Mouse (Mus musculus) midbrain, embryonic 13.5 days (tissue): ENCODE data around the gene Idh1. TPM values are rescaled to one million over a fixed set of nuclear protein-coding genes. Genes with fewer than 3 reads are reported as not detected.

Source experiments
- ATAC-seq: fragments of 200-750 bp; cut with Nextera tagmentation; 2 replicates; pipeline ENCODE4 v1.8.0; 2017; ENCODE audit warnings: mild to moderate bottlenecking, moderate TSS enrichment, moderate library complexity
- H3K27ac ChIP-seq: fragments of 300-500 bp; sonication (generic); 2 replicates; pipeline ENCODE4 v1.5.1; 2015; ENCODE audit warnings: inconsistent platforms, mild to moderate bottlenecking, moderate library complexity
- H3K27me3 ChIP-seq: fragments of 300-500 bp; sonication (generic); 2 replicates; pipeline ENCODE4 v1.6.1; 2015; ENCODE audit warnings: mild to moderate bottlenecking, inconsistent platforms
- H3K36me3 ChIP-seq: fragments of 300-500 bp; sonication (generic); 2 replicates; pipeline ENCODE4 v1.6.1; 2015; ENCODE audit warnings: mild to moderate bottlenecking, inconsistent platforms
- H3K4me1 ChIP-seq: fragments of 300-500 bp; sonication (generic); replicated peaks from 2 replicates; pipeline ENCODE4 v1.6.1; 2015; ENCODE audit warnings: inconsistent platforms
- H3K4me2 ChIP-seq: fragments of 300-500 bp; sonication (generic); replicated peaks from 2 replicates; pipeline ENCODE4 v1.6.1; 2015; ENCODE audit warnings: moderate library complexity, mild to moderate bottlenecking, inconsistent platforms
- H3K4me3 ChIP-seq: fragments of 300-500 bp; sonication (generic); replicated peaks from 2 replicates; pipeline ENCODE4 v1.5.1; 2015; ENCODE audit warnings: mild to moderate bottlenecking, inconsistent platforms
- H3K9ac ChIP-seq: fragments of 300-500 bp; sonication (generic); replicated peaks from 2 replicates; pipeline ENCODE4 v1.6.1; 2015; ENCODE audit warnings: mild to moderate bottlenecking, inconsistent platforms
- H3K9me3 ChIP-seq: fragments of 300-500 bp; sonication (generic); 2 replicates; pipeline ENCODE4 v1.6.1; 2016; ENCODE audit warnings: mild to moderate bottlenecking, inconsistent platforms
- WGBS: fragments of 180-500 bp; shearing (Covaris S2); methylation state at CpG from one replicate; pipeline ENCODE4 v1.1.7; 2015; 5-methylcytosine and 5-hydroxymethylcytosine counted together
- polyA plus RNA-seq: library from polyadenylated mRNA; unstranded; fragments of >200 nt; fragmentation: Nextera tagmentation; extraction: Ambion mirVana; gene quantifications from 2 replicates; pipeline ENCODE4 v1.2.1, GENCODE M21; 2015

Gene Idh1
- polyA plus RNA-seq, 1 experiment from 2014 or later, result 517 TPM

DNA sequence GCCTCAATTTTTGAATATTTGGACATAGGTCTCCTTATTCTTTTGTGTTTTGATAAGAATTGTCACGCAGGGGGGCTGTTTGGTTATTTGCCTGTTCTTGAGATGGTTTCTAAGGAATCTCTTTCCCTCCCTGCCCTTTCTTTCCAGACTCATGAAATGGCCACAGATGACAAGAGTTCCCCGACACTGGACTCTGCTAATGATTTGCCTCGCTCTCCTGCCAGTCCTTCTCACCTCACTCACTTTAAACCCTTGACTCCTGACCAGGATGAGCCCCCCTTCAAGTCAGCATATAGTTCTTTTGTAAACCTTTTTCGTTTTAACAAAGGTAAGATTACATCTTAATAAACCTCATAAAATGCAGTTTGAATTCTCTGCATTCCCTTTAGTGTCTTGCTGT lies 3.9 kb upstream of the Idh1 start:
- H3K27ac ChIP-seq, result no peak overlapping the region
- H3K27me3 ChIP-seq, result no peaks in the 10 kb centered on the region
- no peak overlapping the region for H3K9ac ChIP-seq
- WGBS, result 88% methylated on average over 4 of the region's 4 CpGs
- no peak for ATAC-seq
- peaks cover 20% of the 10 kb centered on the region for H3K4me1 ChIP-seq
- H3K36me3 ChIP-seq, result peaks cover 29% of the 10 kb centered on the region
- H3K4me3 ChIP-seq, result no peak overlapping the region
- no peak overlapping the region for H3K4me2 ChIP-seq
- H3K9me3 ChIP-seq, result no peaks in the 10 kb centered on the region

- peaks cover 6% of the 10 kb centered on the region; the same call in 1 of the 2 replicates for H3K36me3 ChIP-seq
- peaks cover 20% of the 10 kb centered on the region for H3K4me1 ChIP-seq
- 0% methylated on average over 6 of the region's 6 CpGs for WGBS
- H3K4me2 ChIP-seq, result peak overlapping the region; percentile 67
- H3K27me3 ChIP-seq, result no peaks in the 10 kb centered on the region
- peak overlapping the region; percentile 81 for H3K4me3 ChIP-seq
- no peak for ATAC-seq
- no peaks in the 10 kb centered on the region for H3K9me3 ChIP-seq
- H3K9ac ChIP-seq, result peak overlapping the region; percentile 95
- H3K27ac ChIP-seq, result peak overlapping the region; percentile 90
Observed at GRCm38 (mm10) chr1:65187074-65187430, 752 bp upstream of the Idh1 start.

GRCm38 (mm10) chr1:65185524-65186205 lies 635 bp downstream of the Idh1 start:
- no peaks in the 10 kb centered on the region for H3K9me3 ChIP-seq
- H3K4me2 ChIP-seq, result peak overlapping the region; percentile 58
- peak overlapping the region; percentile 66 for H3K27ac ChIP-seq
- WGBS, result 22% methylated on average over 12 of the region's 12 CpGs
- no peak for ATAC-seq
- peak overlapping the region; percentile 56 for H3K9ac ChIP-seq
- H3K4me3 ChIP-seq, result peak overlapping the region; percentile 81
- no peaks in the 10 kb centered on the region for H3K27me3 ChIP-seq
- no peaks in the 10 kb centered on the region for H3K36me3 ChIP-seq
- H3K4me1 ChIP-seq, result peaks cover 20% of the 10 kb centered on the region

DNA sequence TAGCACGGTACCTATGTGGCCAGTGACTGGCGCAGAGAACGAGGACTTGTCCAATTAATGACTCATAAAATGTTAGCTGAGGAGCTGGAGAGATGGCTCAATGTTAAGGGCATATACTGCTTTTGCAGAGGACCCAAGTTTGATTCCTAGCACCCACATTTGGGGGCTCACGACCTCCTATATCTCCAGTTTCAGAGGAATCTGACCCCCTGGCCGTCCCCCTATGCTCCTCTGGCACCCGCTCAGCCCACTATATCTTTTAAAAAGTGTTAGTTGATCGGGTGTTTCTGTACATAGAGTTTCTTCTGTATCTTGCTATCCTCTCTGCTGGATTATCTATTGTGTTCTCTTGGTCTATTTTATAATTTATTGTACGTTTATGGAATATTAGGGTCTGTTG lies 1.3 kb downstream of the Idh1 start:
- Histone ChIP-seq H3K9me3 (no peaks in the 10 kb centered on the region), H3K27ac (no peak overlapping the region), H3K4me1 (peaks cover 20% of the 10 kb centered on the region), H3K9ac (no peak overlapping the region), H3K36me3 (no peaks in the 10 kb centered on the region), H3K4me3 (no peak overlapping the region), H3K4me2 (no peak overlapping the region), H3K27me3 (no peaks in the 10 kb centered on the region)
- 91% methylated on average over 8 of the region's 8 CpGs for WGBS
- no peak for ATAC-seq

GRCm38 (mm10) chr1:65183994-65184393 lies 2.3 kb downstream of the Idh1 start:
- H3K4me1 ChIP-seq, result peaks cover 20% of the 10 kb centered on the region
- H3K27me3 ChIP-seq, result no peaks in the 10 kb centered on the region
- no peaks in the 10 kb centered on the region for H3K36me3 ChIP-seq
- 89% methylated on average over 2 of the region's 2 CpGs for WGBS
- no peak overlapping the region for H3K4me2 ChIP-seq
- no peak for ATAC-seq
- no peak overlapping the region for H3K27ac ChIP-seq
- H3K4me3 ChIP-seq, result no peak overlapping the region
- H3K9ac ChIP-seq, result no peak overlapping the region
- H3K9me3 ChIP-seq, result no peaks in the 10 kb centered on the region

DNA sequence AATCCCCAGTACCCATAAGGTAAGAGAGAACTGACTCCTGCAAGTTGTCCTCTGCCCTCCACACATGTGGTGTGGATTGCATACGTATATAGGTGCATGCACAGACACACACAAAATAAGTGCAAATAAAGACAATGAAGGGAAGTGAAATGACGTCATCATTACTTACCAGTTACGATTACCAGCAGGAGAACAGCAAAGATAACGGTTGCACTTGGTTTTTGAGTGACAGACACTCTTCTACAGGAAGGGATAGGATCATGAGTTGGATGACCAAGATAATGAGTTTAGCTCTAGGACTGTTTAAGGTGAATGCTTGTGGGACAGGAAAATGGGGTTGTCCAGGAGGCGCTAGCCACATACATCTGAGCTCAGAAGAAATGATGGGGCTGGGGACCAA lies 4.8 kb downstream of the Idh1 start:
- H3K4me1 ChIP-seq, result peaks cover 21% of the 10 kb centered on the region
- no peak overlapping the region for H3K27ac ChIP-seq
- H3K9ac ChIP-seq, result no peak overlapping the region
- H3K27me3 ChIP-seq, result no peaks in the 10 kb centered on the region
- no peak for ATAC-seq
- WGBS, result 90% methylated on average over 5 of the region's 5 CpGs
- H3K4me3 ChIP-seq, result no peak overlapping the region
- no peaks in the 10 kb centered on the region for H3K36me3 ChIP-seq
- H3K9me3 ChIP-seq, result no peaks in the 10 kb centered on the region
- H3K4me2 ChIP-seq, result no peak overlapping the region

DNA sequence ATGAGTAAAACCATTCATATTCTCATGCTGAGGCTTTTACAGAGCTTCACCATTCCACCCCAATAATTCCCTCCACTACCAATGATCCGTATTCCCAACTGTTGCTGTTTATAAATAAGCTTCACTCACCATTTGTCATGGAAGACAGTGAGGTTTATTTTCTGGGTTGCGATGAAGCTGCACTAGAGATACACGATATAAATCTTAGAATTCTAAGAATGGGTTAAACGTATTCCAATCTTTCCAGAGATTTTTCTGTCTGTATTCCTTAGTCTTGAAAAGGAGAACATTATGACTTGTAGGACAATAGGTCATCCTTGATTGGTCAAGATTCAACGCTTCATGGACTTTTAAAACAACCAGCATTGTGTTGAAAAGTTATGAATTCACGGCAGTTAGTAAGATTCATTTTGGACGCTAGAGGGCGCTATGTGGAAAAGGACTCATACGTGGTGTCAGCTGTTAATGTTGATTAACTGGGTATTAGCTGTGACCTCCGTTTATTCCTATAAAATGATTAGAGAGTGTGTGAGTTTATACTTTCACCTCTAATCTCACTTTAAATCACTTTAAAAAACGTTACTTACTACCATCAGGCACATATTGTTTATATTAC lies 6.6 kb downstream of the Idh1 start:
- peak overlapping the region; percentile 99 for H3K27ac ChIP-seq
- H3K27me3 ChIP-seq, result no peaks in the 10 kb centered on the region
- 4% methylated on average over 11 of the region's 11 CpGs for WGBS
- H3K4me1 ChIP-seq, result peaks cover 27% of the 10 kb centered on the region
- peaks cover under 1% of the 10 kb centered on the region for H3K36me3 ChIP-seq
- H3K4me3 ChIP-seq, result peak overlapping the region; percentile 76
- no peak for ATAC-seq
- H3K9ac ChIP-seq, result peak overlapping the region; percentile 88
- no peaks in the 10 kb centered on the region for H3K9me3 ChIP-seq
- H3K4me2 ChIP-seq, result peak overlapping the region; percentile 68

DNA sequence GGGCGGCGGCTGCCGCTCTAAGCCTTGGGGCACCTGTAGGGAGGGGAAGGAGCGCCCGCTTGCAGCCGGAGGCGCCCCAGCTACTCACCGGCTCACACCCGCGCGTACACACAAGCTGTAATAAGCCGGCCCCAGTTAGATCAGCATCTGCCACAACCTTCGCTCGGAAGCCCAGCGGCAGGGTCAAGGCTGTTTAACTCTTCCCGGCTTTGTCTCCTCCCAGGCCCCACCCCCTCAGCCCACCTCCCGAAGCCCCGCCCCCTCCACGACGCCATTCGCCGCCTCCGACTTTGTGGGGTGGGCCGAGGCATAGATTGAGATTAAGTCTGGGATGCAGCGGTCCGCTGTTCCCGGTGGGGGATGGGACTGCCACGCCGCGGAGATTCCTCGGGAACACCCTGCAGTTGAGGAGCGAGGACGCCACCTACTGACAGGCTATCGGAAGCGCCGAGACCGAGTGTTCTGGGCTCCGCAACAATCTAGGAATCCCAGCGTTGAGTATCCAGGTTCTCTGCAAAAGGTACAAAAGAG lies 7.3 kb downstream of the Idh1 start:
- under 1% methylated on average over 39 of the region's 39 CpGs for WGBS
- peak overlapping the region; percentile 99 for H3K27ac ChIP-seq
- H3K4me3 ChIP-seq, result peak overlapping the region; percentile 76
- peaks cover 35% of the 10 kb centered on the region for H3K4me1 ChIP-seq
- H3K36me3 ChIP-seq, result peaks cover 7% of the 10 kb centered on the region
- peak overlapping the region; percentile 88 for H3K9ac ChIP-seq
- no peaks in the 10 kb centered on the region for H3K9me3 ChIP-seq
- H3K27me3 ChIP-seq, result no peaks in the 10 kb centered on the region
- ATAC-seq, result peak; percentile 94
- H3K4me2 ChIP-seq, result peak overlapping the region; percentile 68

DNA sequence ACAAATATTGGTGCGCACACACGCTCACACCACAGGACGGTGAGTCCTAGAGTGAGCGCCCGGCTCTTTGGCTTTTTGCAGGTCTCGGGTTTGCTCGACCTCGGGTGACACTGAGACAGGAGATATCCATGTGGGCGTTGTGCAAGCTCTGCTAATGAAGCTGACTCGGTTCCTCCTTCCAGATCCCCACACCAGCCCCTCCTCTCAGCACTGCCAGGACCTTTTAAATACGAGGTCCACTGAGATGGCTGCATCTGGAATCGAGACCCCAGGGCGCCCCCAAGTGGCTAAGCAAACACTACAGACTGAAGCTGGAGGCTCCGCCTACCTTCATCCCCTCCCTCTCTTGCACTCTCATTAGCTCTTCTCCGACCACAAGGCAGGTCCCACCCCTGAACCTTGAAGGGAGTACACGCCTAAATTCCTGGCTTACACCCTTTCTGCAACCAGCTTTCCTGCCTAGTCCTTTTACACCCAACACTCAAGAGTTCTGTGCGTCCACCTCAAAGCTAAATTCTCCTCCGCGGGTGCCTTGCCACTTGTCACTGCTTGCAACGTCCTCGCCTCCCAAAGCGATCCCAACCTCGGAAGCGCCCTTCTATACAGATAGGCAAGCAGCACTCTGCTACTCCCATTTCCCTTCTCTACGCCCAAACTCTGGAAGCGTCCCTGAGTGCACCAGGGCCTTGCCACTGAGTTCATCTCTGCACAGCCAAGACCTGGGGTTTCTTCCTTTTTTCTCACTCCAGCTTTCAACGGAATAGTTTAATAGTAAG lies 8.0 kb downstream of the Idh1 start:
- H3K4me2 ChIP-seq, result peak overlapping the region; percentile 68
- H3K4me3 ChIP-seq, result peak overlapping the region; percentile 76
- peak overlapping the region; percentile 99 for H3K27ac ChIP-seq
- 7% methylated on average over 27 of the region's 27 CpGs for WGBS
- peaks cover 13% of the 10 kb centered on the region for H3K36me3 ChIP-seq
- peaks cover 41% of the 10 kb centered on the region for H3K4me1 ChIP-seq
- no peaks in the 10 kb centered on the region for H3K9me3 ChIP-seq
- H3K27me3 ChIP-seq, result no peaks in the 10 kb centered on the region
- H3K9ac ChIP-seq, result peak overlapping the region; percentile 88
- peak; percentile 85 for ATAC-seq

DNA sequence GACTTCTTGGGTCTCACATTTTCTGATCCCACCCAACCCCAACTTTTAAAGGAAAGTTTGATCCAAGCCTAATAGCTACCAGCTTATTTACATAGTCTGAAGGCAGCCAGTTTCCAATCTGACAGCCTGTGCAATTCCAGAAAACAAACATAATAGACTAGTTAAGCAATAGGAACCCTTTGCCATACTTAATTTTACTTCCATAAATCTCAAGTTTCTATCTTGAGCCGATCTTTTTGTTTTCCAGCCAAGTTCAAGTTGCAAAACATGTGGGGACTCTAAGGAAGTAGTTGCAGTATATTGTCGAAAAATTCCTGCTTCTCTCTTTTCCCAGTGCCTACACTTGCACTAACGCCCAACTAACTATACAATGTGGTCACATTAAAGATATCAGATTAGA lies 8.8 kb downstream of the Idh1 start:
- H3K4me3 ChIP-seq, result peak overlapping the region; percentile 76
- H3K4me2 ChIP-seq, result peak overlapping the region; percentile 68
- H3K27ac ChIP-seq, result no peak overlapping the region
- peaks cover 47% of the 10 kb centered on the region for H3K4me1 ChIP-seq
- WGBS, result 73% methylated on average over 3 of the region's 3 CpGs
- H3K9ac ChIP-seq, result peak overlapping the region; percentile 88; the same call in 1 of the 2 replicates
- no peaks in the 10 kb centered on the region for H3K27me3 ChIP-seq
- no peaks in the 10 kb centered on the region for H3K9me3 ChIP-seq
- H3K36me3 ChIP-seq, result peaks cover 20% of the 10 kb centered on the region
- no peak for ATAC-seq

DNA sequence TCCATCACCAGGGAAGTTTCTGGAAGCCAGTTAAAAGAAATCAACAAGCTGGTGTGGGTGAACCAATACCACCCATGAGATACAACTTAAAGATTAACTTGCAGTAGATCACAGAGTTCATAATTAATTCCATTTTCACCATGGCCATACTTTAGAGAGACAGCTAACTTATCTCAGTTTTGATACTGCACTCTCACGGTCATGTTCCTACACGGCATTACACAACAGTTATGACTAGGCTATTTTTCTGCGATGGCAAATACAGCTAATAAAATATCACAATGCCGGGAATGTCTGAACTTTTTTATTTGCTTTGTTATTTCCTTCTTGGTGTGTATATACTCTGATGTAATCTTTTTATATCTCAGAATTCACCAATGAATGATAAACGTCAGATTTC lies 9.4 kb downstream of the Idh1 start:
- H3K9me3 ChIP-seq, result no peaks in the 10 kb centered on the region
- no peak overlapping the region for H3K4me3 ChIP-seq
- no peak for ATAC-seq
- peak overlapping the region; percentile 34 for H3K4me2 ChIP-seq
- H3K9ac ChIP-seq, result no peak overlapping the region
- WGBS, result 88% methylated on average over 5 of the region's 5 CpGs
- H3K4me1 ChIP-seq, result peaks cover 51% of the 10 kb centered on the region
- no peaks in the 10 kb centered on the region for H3K27me3 ChIP-seq
- no peak overlapping the region for H3K27ac ChIP-seq
- peaks cover 25% of the 10 kb centered on the region for H3K36me3 ChIP-seq

DNA sequence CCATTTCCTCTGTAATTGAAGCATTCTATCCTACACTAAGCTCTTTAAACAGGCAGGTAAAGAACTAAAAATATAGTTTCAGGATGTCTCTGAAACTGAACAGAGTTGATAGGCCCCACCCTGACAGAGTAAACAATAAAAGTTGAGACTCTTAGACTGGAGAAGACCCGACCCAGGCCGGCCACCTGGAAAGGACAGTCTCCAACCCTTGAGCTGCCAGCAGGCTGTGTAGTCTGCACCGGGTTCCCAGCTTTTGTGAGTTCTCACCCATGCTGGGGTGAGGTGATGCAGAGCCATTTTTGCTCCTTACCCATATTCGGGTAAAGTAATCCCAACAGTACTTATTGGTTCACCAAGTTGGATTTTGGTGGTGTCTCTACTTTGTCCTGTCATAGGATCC lies 10.1 kb downstream of the Idh1 start:
- Histone ChIP-seq H3K4me2 (peak overlapping the region; percentile 34), H3K27me3 (no peaks in the 10 kb centered on the region), H3K36me3 (peaks cover 32% of the 10 kb centered on the region), H3K27ac (no peak overlapping the region), H3K4me3 (no peak overlapping the region), H3K4me1 (peaks cover 51% of the 10 kb centered on the region), H3K9me3 (no peaks in the 10 kb centered on the region), H3K9ac (no peak overlapping the region)
- 81% methylated on average over 4 of the region's 4 CpGs for WGBS
- no peak for ATAC-seq
